Mouse (Mus musculus) neutrophil, adult 83 days (primary cell): ENCODE measurements around the gene Heca. TPM values are rescaled to one million over a fixed set of nuclear protein-coding genes. Genes with fewer than 3 reads are reported as not detected.

ENCODE experiments used
- total RNA-seq, 2 experiments: library from RNA; stranded (reverse); gene quantifications; one replicate each; pipeline ENCODE4 v1.2.4; 2023

Heca gene
- 10 to 100 TPM; 34.9 to 45.9 TPM for total RNA-seq

DNA sequence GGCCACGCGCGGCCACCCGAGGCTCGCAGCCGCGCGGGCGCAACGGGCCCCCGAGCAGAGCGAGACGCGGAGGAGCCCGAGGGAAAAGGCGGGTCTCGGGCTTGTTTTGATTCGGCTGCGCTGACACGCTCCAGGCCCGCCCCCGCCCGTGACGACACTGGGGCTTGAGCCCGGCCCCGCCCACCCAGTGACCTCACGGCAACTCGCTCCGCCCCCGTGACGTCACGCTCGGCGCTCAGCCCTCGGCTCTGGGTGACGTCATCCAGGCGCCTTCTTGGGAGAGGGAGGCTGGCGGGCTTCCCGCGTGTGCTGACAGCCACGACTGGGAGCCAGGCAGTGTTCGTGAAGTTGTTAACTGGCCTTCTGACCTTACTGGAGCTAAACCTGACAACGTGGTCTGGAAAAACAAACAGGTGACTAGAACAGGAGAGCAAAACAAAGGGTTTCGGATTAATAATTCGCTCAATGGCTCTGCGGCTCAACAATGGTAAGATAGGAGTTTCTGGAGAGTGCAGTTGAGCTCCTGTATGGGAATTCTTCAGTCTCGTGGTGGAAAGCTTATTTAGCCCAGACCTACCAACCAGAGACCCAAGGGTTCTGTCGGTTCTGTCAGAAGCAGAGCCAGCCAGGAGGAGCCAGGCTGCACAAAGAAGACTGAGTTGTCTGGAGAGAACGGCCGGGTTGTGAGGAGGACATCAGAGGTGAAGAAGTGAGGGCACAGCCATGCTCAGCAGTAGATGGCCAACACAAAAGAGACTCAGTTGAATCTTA, at the start of gene Heca:
Gene Heca, minus strand, starts transcription at position 108 of the 771 bp plus-strand sequence.

Other genes with a start within 250 kb of the Heca start
- gene Cited2, start 224.8 kb downstream of the Heca start, total RNA-seq = 100 to 1,000 TPM; 118 to 139 TPM
- under 1 TPM; 0.40 to 0.48 TPM for gene Txlnb, start 151.8 kb downstream of the Heca start, total RNA-seq
- gene Abracl, start 75.2 kb upstream of the Heca start, total RNA-seq = 100 to 1,000 TPM in 1 of 2 experiments, 10 to 100 TPM in 1; 93.2 to 108 TPM
- 10 to 100 TPM; 48.4 to 58.9 TPM for gene Reps1, start 107.8 kb upstream of the Heca start, total RNA-seq